Mouse (Mus musculus): ENCODE data around the gene Fscb. TPM values are rescaled to one million over a fixed set of nuclear protein-coding genes. Genes with fewer than 3 reads are reported as not detected.

Gene Fscb
- total RNA-seq (2023) = not detected

GRCm38 (mm10) chr12:64474590-64474989 lies at the start of gene Fscb:
Gene Fscb (minus strand): TSS chr12:64474690.

